Mouse (Mus musculus): ENCODE measurements at regions not wholly inside any gene's neighbourhood (a gene's known extent, or its start where the extent isn't known, plus 50 kb on each side); places are given as distances from the start of the nearest gene placed in this dataset.

DNA sequence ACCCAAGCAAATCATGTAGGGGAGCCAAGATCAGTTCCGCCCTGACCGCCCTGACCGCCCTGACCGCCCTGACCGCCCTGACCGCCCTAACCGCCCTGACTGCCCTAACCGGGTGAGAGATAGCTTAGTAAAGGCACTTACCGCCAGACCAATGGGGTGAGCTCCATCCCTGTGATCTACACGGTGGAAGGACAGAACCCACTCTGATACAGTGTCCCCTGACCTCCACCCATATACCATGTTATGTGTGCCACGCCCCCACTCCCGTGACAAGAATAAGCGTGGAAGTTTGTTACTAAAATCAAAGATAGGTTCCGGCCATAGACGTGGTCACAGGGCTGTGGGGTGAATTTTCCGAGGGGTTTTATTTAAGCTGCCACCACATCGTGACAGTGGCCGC, 78.6 kb upstream of the Zfp64 start:
- TF ChIP-seq CTCF (IDR thresholded peaks at IDR 0.05; ENCODE audit: borderline replicate concordance, control insufficient read depth, extremely low read depth, insufficient read depth, low read length, poor library complexity) = no peak
- no peak for TF ChIP-seq POLR2A (IDR thresholded peaks at IDR 0.05; ENCODE audit: control insufficient read depth, extremely low read depth, insufficient read depth, low read length, poor library complexity)

All from thymus, adult 2 months (tissue).